Mouse (Mus musculus): ENCODE measurements at regions not wholly inside any gene's neighbourhood (a gene's known extent, or its start where the extent isn't known, plus 50 kb on each side); places are given as distances from the start of the nearest gene placed in this dataset.

DNA sequence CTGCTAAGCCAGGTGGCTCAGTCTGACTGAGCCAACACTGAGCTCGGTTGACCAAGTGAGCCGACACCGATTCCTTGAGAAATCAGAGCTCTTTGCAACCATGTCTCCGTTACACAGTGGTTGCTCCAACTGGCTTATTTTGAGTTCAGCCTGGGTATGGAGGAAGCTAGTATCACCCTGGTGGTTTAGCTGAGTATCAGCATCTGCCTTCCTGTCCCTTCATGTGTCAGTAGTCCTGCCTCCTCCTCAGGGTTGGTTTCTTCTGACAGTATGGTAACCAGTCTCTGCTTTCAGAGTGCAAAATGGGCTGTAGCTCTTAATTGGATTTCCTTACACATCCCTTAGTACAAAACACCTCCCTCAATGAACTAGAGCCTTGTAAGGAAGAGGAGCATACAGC, 66.2 kb upstream of the Foxn3 start:
- Histone ChIP-seq H3K27me3 (peaks cover 9% of the 10 kb centered on the region), H3K4me3 (replicated peaks) (no peak overlapping the region), H3K36me3 (no peaks in the 10 kb centered on the region), H3K4me2 (no peak overlapping the region), H3K9ac (no peak overlapping the region), H3K9me3 (replicated peaks) (no peaks in the 10 kb centered on the region), H3K27ac (no peak overlapping the region), H3K4me1 (peaks cover 8% of the 10 kb centered on the region)
- no peak for ATAC-seq (replicated peaks; ENCODE audit: low FRiP score)
- WGBS: 90% methylated on average over 4 of the region's 4 CpGs

- peak overlapping the region; percentile 64 for H3K4me3 ChIP-seq (replicated peaks)
- peak overlapping the region; percentile 79 for H3K4me2 ChIP-seq
- no peaks in the 10 kb centered on the region for H3K9me3 ChIP-seq (replicated peaks)
- no peaks in the 10 kb centered on the region for H3K36me3 ChIP-seq
- no peak overlapping the region for H3K27ac ChIP-seq
- peaks cover 8% of the 10 kb centered on the region for H3K4me1 ChIP-seq
- no peak overlapping the region for H3K9ac ChIP-seq
- no peak for ATAC-seq (replicated peaks; ENCODE audit: low FRiP score)
- H3K27me3 ChIP-seq: peaks cover 9% of the 10 kb centered on the region
- WGBS: 46% methylated on average over 3 of the region's 3 CpGs
Observed at GRCm38 (mm10) chr12:99628421-99628820, 65.0 kb upstream of the Foxn3 start.

GRCm38 (mm10) chr12:99627898-99628231, 64.5 kb upstream of the Foxn3 start:
- peak overlapping the region; percentile 79 for H3K4me2 ChIP-seq
- peak; percentile 98 for ATAC-seq (replicated peaks; ENCODE audit: low FRiP score)
- H3K9ac ChIP-seq: peak overlapping the region; percentile 37
- H3K36me3 ChIP-seq: no peaks in the 10 kb centered on the region
- peak overlapping the region; percentile 64 for H3K4me3 ChIP-seq (replicated peaks)
- no peak overlapping the region for H3K27ac ChIP-seq
- H3K9me3 ChIP-seq (replicated peaks): no peaks in the 10 kb centered on the region
- peaks cover 8% of the 10 kb centered on the region for H3K4me1 ChIP-seq
- under 1% methylated on average over 29 of the region's 30 CpGs for WGBS
- H3K27me3 ChIP-seq: peaks cover 9% of the 10 kb centered on the region

- Histone ChIP-seq H3K9me3 (replicated peaks) (no peaks in the 10 kb centered on the region), H3K27ac (no peak overlapping the region), H3K36me3 (no peaks in the 10 kb centered on the region), H3K9ac (peak overlapping the region; percentile 37), H3K4me1 (peaks cover 8% of the 10 kb centered on the region), H3K4me2 (peak overlapping the region; percentile 79), H3K27me3 (peaks cover 9% of the 10 kb centered on the region), H3K4me3 (replicated peaks) (peak overlapping the region; percentile 64)
- under 1% methylated on average over 40 of the region's 40 CpGs for WGBS
- peak; percentile 83 for ATAC-seq (replicated peaks; ENCODE audit: low FRiP score)
Observed at GRCm38 (mm10) chr12:99627201-99627897, 64.0 kb upstream of the Foxn3 start.

DNA sequence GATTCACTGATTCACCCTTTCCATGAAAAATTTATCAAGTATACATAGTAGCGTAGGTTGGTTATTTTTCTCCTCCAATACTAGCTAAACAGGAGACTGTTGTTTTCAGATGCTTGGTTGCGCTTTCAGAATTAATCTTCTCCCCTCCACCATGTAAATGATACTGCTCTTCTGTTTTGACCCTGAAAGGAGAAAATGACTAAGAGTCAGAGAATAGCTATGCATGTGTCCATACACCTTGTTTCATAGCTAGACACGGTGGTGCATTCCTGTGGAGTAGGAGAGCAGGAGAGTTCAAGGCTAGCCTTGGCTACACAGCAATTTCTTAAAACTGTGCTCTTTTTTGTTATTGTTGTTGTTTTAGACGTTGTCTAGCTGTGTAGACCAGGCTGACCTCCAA, 62.8 kb upstream of the Foxn3 start:
- no peak overlapping the region for H3K9ac ChIP-seq
- peaks cover 8% of the 10 kb centered on the region for H3K4me1 ChIP-seq
- no peaks in the 10 kb centered on the region for H3K36me3 ChIP-seq
- H3K27me3 ChIP-seq: peaks cover 9% of the 10 kb centered on the region
- no peak overlapping the region for H3K27ac ChIP-seq
- H3K9me3 ChIP-seq (replicated peaks): no peaks in the 10 kb centered on the region
- ATAC-seq (replicated peaks; ENCODE audit: low FRiP score): no peak
- H3K4me2 ChIP-seq: no peak overlapping the region
- WGBS: 83% methylated on average over 4 of the region's 4 CpGs
- no peak overlapping the region for H3K4me3 ChIP-seq (replicated peaks)

- Histone ChIP-seq H3K4me1 (peaks cover 8% of the 10 kb centered on the region), H3K4me2 (no peak overlapping the region), H3K27ac (no peak overlapping the region), H3K9ac (no peak overlapping the region), H3K36me3 (no peaks in the 10 kb centered on the region), H3K9me3 (replicated peaks) (no peaks in the 10 kb centered on the region), H3K27me3 (peaks cover 9% of the 10 kb centered on the region), H3K4me3 (replicated peaks) (no peak overlapping the region)
- 89% methylated on average over 9 of the region's 9 CpGs for WGBS
- no peak for ATAC-seq (replicated peaks; ENCODE audit: low FRiP score)
Observed at GRCm38 (mm10) chr12:99625094-99625493, 61.7 kb upstream of the Foxn3 start.

DNA sequence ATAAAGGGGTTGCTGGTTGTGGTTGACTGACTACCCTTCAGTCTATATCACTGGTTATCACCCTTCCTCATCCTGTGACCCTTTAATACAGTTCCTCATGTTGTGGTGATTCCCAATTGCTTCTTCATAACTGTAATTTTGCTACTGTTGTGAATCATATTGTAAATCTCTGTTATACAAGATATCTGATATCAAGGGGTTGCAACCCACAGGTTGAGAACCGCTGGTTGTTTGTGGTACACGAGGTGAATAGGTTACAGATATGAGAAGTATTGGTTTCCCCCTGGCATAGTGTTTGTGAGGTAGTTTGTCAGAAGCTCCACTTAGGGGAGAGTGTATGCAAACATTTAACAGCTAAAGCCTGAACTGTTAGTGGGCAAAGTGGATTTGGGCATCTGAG, 58.9 kb upstream of the Foxn3 start:
- no peak for ATAC-seq (replicated peaks; ENCODE audit: low FRiP score)
- Histone ChIP-seq H3K4me2 (no peak overlapping the region), H3K27ac (no peak overlapping the region), H3K9me3 (replicated peaks) (no peaks in the 10 kb centered on the region), H3K4me1 (0 out of 2 replicates have a peak, but pooled peaks cover 3% of the 10 kb centered on the region), H3K27me3 (peaks cover 9% of the 10 kb centered on the region), H3K4me3 (replicated peaks) (no peak overlapping the region), H3K9ac (no peak overlapping the region), H3K36me3 (no peaks in the 10 kb centered on the region)
- WGBS: 77% methylated on average over 2 of the region's 2 CpGs

GRCm38 (mm10) chr12:99617241-99617804, 53.9 kb upstream of the Foxn3 start:
- no peak for ATAC-seq (replicated peaks; ENCODE audit: low FRiP score)
- no peak overlapping the region for H3K4me2 ChIP-seq
- H3K9me3 ChIP-seq (replicated peaks): no peaks in the 10 kb centered on the region
- no peak overlapping the region for H3K4me3 ChIP-seq (replicated peaks)
- WGBS: 84% methylated on average over 14 of the region's 14 CpGs
- H3K36me3 ChIP-seq: no peaks in the 10 kb centered on the region
- H3K4me1 ChIP-seq: no peaks in the 10 kb centered on the region
- no peak overlapping the region for H3K27ac ChIP-seq
- H3K9ac ChIP-seq: no peak overlapping the region
- 0 out of 2 replicates have a peak, but pooled peaks cover 3% of the 10 kb centered on the region for H3K27me3 ChIP-seq

- Histone ChIP-seq H3K27ac (no peak overlapping the region), H3K27me3 (0 out of 2 replicates have a peak, but pooled peaks cover 3% of the 10 kb centered on the region), H3K4me3 (replicated peaks) (no peak overlapping the region), H3K9me3 (replicated peaks) (no peaks in the 10 kb centered on the region), H3K4me2 (no peak overlapping the region), H3K4me1 (no peaks in the 10 kb centered on the region), H3K9ac (no peak overlapping the region), H3K36me3 (no peaks in the 10 kb centered on the region)
- no peak for ATAC-seq (replicated peaks; ENCODE audit: low FRiP score)
- WGBS: 53% methylated on average over 6 of the region's 6 CpGs
Observed at GRCm38 (mm10) chr12:99614420-99614819, 51.0 kb upstream of the Foxn3 start.

All from kidney, embryonic 15.5 days (tissue).